Mouse (Mus musculus) natural killer cell, adult 2 months (primary cell): ENCODE data around the gene Cradd.

Experiments
- DNase-seq, 2 experiments: peaks; one replicate each; pipeline ENCODE4 v3.0.0; 2022; ENCODE audit warnings: low spot score in 2 of 2

Cradd gene

GRCm38 (mm10) chr10:95207423-95207822, 116.5 kb downstream of the Cradd start:
- no peak for DNase-seq

- DNase-seq = no peak
Observed at GRCm38 (mm10) chr10:95201514-95201913, 122.4 kb downstream of the Cradd start.

- DNase-seq = no peak
Observed at GRCm38 (mm10) chr10:95200323-95200722, 123.6 kb downstream of the Cradd start.

- no peak for DNase-seq
Observed at GRCm38 (mm10) chr10:95199541-95200269, 124.2 kb downstream of the Cradd start.

GRCm38 (mm10) chr10:95197377-95197776, 126.6 kb downstream of the Cradd start:
- DNase-seq = no peak

GRCm38 (mm10) chr10:95195719-95196118, 128.2 kb downstream of the Cradd start:
- peak; percentile 49 to 54 for DNase-seq

- no peak for DNase-seq
Observed at GRCm38 (mm10) chr10:95194776-95195175, 129.2 kb downstream of the Cradd start.

GRCm38 (mm10) chr10:95193875-95194281, 130.1 kb downstream of the Cradd start:
- no peak for DNase-seq

- no peak for DNase-seq
Observed at GRCm38 (mm10) chr10:95191881-95192280, 132.1 kb downstream of the Cradd start.

- no peak for DNase-seq
Observed at GRCm38 (mm10) chr10:95191151-95191655, 132.7 kb downstream of the Cradd start.

GRCm38 (mm10) chr10:95189550-95190211, 134.3 kb downstream of the Cradd start:
- no peak for DNase-seq

GRCm38 (mm10) chr10:95184210-95184609, 139.7 kb downstream of the Cradd start:
- no peak for DNase-seq

- DNase-seq = no peak
Observed at GRCm38 (mm10) chr10:95183051-95183450, 140.9 kb downstream of the Cradd start.

- DNase-seq = no peak
Observed at GRCm38 (mm10) chr10:95182405-95182804, 141.5 kb downstream of the Cradd start.

- no peak for DNase-seq
Observed at GRCm38 (mm10) chr10:95181553-95181952, 142.4 kb downstream of the Cradd start.

- no peak for DNase-seq
Observed at GRCm38 (mm10) chr10:95180900-95181299, 143.0 kb downstream of the Cradd start.

GRCm38 (mm10) chr10:95180177-95180576, 143.8 kb downstream of the Cradd start:
- peak; percentile 5 to 10 for DNase-seq

- peak; percentile 16 to 23 for DNase-seq
Observed at GRCm38 (mm10) chr10:95178785-95179184, 145.1 kb downstream of the Cradd start.

GRCm38 (mm10) chr10:95175423-95176120, 148.4 kb downstream of the Cradd start:
- DNase-seq = no peak

GRCm38 (mm10) chr10:95174260-95174659, 149.7 kb downstream of the Cradd start:
- no peak for DNase-seq

GRCm38 (mm10) chr10:95170721-95171354, 153.1 kb downstream of the Cradd start:
- no peak for DNase-seq

- no peak for DNase-seq
Observed at GRCm38 (mm10) chr10:95164949-95165348, 159.0 kb downstream of the Cradd start.
